Mouse (Mus musculus) liver, postnatal 0 days (tissue): ENCODE data around the gene 1700056E22Rik. TPM values are rescaled to one million over a fixed set of nuclear protein-coding genes. Genes with fewer than 3 reads are reported as not detected.

Experiments used
- ATAC-seq: fragments of 200-750 bp; cut with Nextera tagmentation; 2 replicates; pipeline ENCODE4 v1.8.0; 2017; ENCODE audit warnings: mild to moderate bottlenecking, moderate library complexity
- DNase-seq: peaks from one replicate; pipeline ENCODE4 v3.0.0-alpha.2; 2016
- H3K27ac ChIP-seq: fragments of 300-500 bp; sonication (generic); 2 replicates; pipeline ENCODE4 v1.5.1; 2014; ENCODE audit warnings: antibody characterized with exemption, moderate library complexity, mild to moderate bottlenecking, low read depth
- H3K27me3 ChIP-seq: fragments of 300-500 bp; sonication (generic); 2 replicates; pipeline ENCODE4 v1.6.1; 2014; ENCODE audit warnings: low read length, control low read depth, mixed read lengths; ENCODE audit not compliant: insufficient read depth
- H3K36me3 ChIP-seq: fragments of 300-500 bp; sonication (generic); replicated peaks from 2 replicates; pipeline ENCODE4 v1.6.1; 2014; ENCODE audit warnings: mild to moderate bottlenecking, control low read depth, low read length, moderate library complexity, mixed read lengths; ENCODE audit not compliant: insufficient read depth
- H3K4me1 ChIP-seq: fragments of 300-500 bp; sonication (generic); 2 replicates; pipeline ENCODE4 v1.6.1; 2014; ENCODE audit warnings: antibody characterized with exemption, mild to moderate bottlenecking, control low read depth; ENCODE audit not compliant: insufficient read depth
- H3K4me2 ChIP-seq: fragments of 300-500 bp; sonication (generic); 2 replicates; pipeline ENCODE4 v1.6.1; 2014; ENCODE audit warnings: low read depth, mild to moderate bottlenecking, low read length, moderate library complexity, mixed read lengths
- H3K4me3 ChIP-seq: fragments of 300-500 bp; sonication (generic); 2 replicates; pipeline ENCODE4 v1.5.1; 2014; ENCODE audit warnings: low read depth, low read length
- H3K9ac ChIP-seq: fragments of 300-500 bp; sonication (generic); replicated peaks from 2 replicates; pipeline ENCODE4 v1.6.1; 2014; ENCODE audit warnings: mild to moderate bottlenecking, moderate library complexity
- H3K9me3 ChIP-seq: fragments of 300-500 bp; sonication (generic); 2 replicates; pipeline ENCODE4 v1.6.1; 2016; ENCODE audit warnings: mild to moderate bottlenecking, control low read depth, low read length, mixed read lengths
- CTCF ChIP-seq: sonication (generic); IDR thresholded peaks from 2 replicates; pipeline ENCODE4 v1.5.1; 2016; ENCODE audit warnings: antibody characterized with exemption, low read depth
- EP300 ChIP-seq: IDR thresholded peaks from 2 replicates; pipeline ENCODE4 v1.6.1; 2016; ENCODE audit warnings: antibody characterized with exemption, low read depth, mild to moderate bottlenecking
- WGBS: fragments of 180-500 bp; shearing (Covaris S2); extraction: QIAGEN DNeasy Blood & Tissue Kit; methylation state at CpG from one replicate; pipeline ENCODE4 v1.1.7; 2014; ENCODE audit not compliant: insufficient replicate concordance; 5-methylcytosine and 5-hydroxymethylcytosine counted together
- polyA plus RNA-seq: library from polyadenylated mRNA; unstranded; fragments of >200 nt; fragmentation: Nextera tagmentation; extraction: Ambion mirVana; gene quantifications from 2 replicates; pipeline ENCODE4 v1.2.1, GENCODE M21; 2015

The 1700056E22Rik gene
- polyA plus RNA-seq, 1 experiment from 2014 or later: 2.4 TPM

DNA sequence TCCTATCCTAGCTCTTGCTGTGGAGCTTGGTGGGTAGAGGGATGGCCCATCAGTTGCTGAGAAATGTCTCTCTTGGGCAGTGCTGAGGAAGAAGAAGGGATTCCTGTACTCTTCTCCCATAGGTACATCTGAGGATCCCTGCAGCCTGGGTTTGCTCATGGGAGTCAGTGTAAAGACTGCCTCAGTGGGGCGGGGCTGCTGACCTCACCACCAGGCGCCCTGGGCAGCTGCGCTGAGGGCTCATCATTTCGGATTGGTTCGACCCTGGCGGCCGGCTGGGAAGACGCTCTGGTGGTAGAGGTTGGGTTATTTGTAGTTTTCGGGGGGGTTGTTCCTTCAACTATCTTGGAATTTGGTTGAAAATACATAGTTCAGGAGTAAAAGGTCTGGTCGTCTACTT lies 5.2 kb upstream of the 1700056E22Rik start:
- ATAC-seq (no peak), DNase-seq (no peak)
- H3K36me3 ChIP-seq: no peaks in the 10 kb centered on the region; the same call in 1 of the 2 replicates
- 82% methylated on average over 10 of the region's 10 CpGs for WGBS
- no peaks in the 10 kb centered on the region for H3K27me3 ChIP-seq
- no peak overlapping the region for H3K4me2 ChIP-seq
- no peak overlapping the region for H3K27ac ChIP-seq
- no peak overlapping the region for H3K9ac ChIP-seq
- no peak overlapping the region for H3K4me3 ChIP-seq
- TF ChIP-seq EP300 (no peak), CTCF (no peak)
- H3K4me1 ChIP-seq: peaks cover 9% of the 10 kb centered on the region
- no peaks in the 10 kb centered on the region for H3K9me3 ChIP-seq

DNA sequence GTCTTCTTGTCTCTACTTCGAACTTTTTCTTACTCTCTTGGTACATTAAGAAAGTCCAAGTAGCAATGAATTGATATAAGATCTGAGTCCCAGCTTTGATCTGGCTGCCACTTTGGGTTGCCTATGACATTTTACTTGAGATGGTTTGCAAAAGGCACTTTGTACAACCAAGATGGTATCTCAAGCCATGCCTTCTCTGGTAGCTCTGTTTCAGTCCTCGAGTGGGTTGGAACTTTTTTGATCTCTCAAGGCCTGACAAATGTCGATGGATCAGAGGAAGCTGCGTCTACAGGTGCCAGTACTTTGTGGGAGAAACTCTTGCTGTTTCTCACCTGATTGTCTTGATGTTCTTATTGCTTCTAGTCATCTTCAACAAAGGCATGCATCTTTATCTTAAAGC lies 3.7 kb upstream of the 1700056E22Rik start:
- H3K9ac ChIP-seq: no peak overlapping the region
- no peaks in the 10 kb centered on the region; the same call in 1 of the 2 replicates for H3K36me3 ChIP-seq
- H3K9me3 ChIP-seq: no peaks in the 10 kb centered on the region
- 83% methylated on average over 4 of the region's 4 CpGs for WGBS
- H3K4me3 ChIP-seq: no peak overlapping the region
- no peaks in the 10 kb centered on the region for H3K27me3 ChIP-seq
- no peak for ATAC-seq
- H3K27ac ChIP-seq: no peak overlapping the region
- no peak for TF ChIP-seq EP300
- TF ChIP-seq CTCF: no peak
- peaks cover 12% of the 10 kb centered on the region for H3K4me1 ChIP-seq
- no peak overlapping the region for H3K4me2 ChIP-seq
- no peak for DNase-seq

DNA sequence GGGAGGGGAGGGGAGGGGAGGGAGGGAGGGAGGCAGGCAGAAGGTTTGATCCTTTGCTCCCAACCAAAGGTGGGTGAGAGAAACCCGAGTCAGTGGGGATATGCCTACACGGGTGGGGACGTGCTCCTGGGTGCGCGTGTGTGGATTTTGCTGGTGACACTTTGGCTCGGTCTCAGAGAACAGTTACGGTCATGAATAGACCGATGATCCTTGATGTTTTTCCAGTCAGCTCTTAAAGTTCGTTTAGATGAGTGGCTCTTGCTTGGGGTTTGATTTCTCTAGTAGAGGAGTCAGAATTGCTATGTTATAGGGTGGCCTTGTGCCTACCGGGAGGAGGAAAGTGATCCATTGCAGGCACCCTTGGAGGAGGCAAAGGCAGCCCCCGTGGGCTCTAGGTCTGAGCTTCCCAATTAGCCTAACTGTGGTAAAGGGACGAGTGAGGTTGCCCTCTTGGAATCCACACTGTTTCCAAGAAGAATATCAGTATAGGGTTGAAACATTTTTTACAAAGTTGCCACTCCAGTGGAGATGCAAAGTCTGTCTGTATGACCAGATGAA lies 1.3 kb upstream of the 1700056E22Rik start:
- peaks cover 2% of the 10 kb centered on the region; the same call in 1 of the 2 replicates for H3K27me3 ChIP-seq
- no peak for DNase-seq
- H3K4me1 ChIP-seq: peaks cover 14% of the 10 kb centered on the region
- H3K9me3 ChIP-seq: no peaks in the 10 kb centered on the region
- peak overlapping the region; percentile 99 for H3K4me2 ChIP-seq
- H3K36me3 ChIP-seq: no peaks in the 10 kb centered on the region; the same call in 1 of the 2 replicates
- ATAC-seq: no peak
- 18% methylated on average over 12 of the region's 12 CpGs for WGBS
- peak overlapping the region; percentile 85 for H3K4me3 ChIP-seq
- TF ChIP-seq EP300 (no peak), CTCF (no peak)
- peak overlapping the region; percentile 63 for H3K9ac ChIP-seq
- no peak overlapping the region for H3K27ac ChIP-seq

DNA sequence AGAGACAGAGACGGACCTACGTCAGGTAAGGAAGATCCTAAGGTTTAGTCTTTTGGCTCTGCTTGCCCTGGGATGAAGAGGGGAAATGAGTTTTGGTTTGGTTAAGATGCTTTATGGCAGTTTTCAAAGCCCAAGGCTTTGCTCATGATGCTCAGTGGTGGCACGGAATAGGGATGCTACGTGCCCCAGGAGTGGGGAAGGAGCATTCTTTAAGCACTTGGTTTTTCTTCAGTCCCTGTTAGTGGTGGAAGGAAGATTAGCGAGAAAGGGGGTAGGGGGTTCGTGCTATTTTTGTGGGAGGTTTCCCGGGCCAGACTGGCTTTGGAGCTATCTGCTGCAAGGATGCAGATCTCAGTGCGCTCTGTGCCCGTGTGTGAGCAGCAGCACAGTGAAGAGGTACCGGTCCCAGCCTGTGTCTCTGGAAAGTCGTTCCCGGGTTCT lies 660 bp upstream of the 1700056E22Rik start:
- Histone ChIP-seq H3K9me3 (no peaks in the 10 kb centered on the region), H3K4me2 (peak overlapping the region; percentile 99), H3K9ac (peak overlapping the region; percentile 58), H3K27me3 (peaks cover 2% of the 10 kb centered on the region; the same call in 1 of the 2 replicates), H3K36me3 (no peaks in the 10 kb centered on the region; the same call in 1 of the 2 replicates), H3K27ac (0 out of 2 replicates have a peak overlapping the region, but pooled peaks have one; percentile 35), H3K4me1 (peaks cover 14% of the 10 kb centered on the region), H3K4me3 (peak overlapping the region; percentile 85)
- DNase-seq (peak; percentile 29), ATAC-seq (no peak)
- WGBS: under 1% methylated on average over 12 of the region's 12 CpGs
- TF ChIP-seq CTCF: no peak
- TF ChIP-seq EP300: no peak

DNA sequence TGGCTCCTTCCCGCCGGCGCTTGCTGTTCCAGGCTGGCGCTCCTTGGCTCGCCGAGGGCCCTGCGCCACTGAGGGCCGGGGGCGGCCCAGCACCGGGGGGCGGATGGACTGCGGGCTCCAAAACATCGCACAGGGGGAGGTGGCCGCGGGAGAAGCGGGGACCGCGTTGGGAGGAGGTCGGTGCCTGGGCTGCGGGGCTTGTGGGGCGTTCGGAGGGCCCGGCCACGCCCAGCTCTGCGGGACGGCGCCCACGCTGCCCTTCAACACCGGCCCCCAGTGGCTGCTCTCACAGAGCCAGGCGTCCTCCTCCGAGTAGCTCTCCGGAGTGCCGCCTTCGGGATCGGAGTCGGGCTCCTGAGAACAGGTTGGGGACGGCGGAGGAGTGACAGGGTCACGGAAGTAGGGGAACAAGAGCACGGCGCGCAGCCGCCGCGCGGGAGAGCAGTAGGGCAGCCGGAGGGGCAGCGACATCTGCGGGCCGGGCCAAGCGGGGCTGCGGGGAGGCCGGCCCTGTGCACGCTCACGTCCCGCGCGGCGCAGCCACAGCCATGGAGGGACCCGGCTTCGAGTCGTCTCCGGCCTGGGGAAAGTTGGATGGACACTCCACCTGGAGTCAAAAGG lies 601 bp downstream of the 1700056E22Rik start:
- H3K4me3 ChIP-seq: peak overlapping the region; percentile 85
- peak overlapping the region; percentile 98 for H3K27ac ChIP-seq
- H3K27me3 ChIP-seq: peaks cover 2% of the 10 kb centered on the region; the same call in 1 of the 2 replicates
- H3K9me3 ChIP-seq: no peaks in the 10 kb centered on the region
- TF ChIP-seq EP300 (no peak), CTCF (peak; percentile 57)
- ATAC-seq (peak; percentile 71), DNase-seq (peak; percentile 81)
- under 1% methylated on average over 63 of the region's 63 CpGs for WGBS
- H3K36me3 ChIP-seq: no peaks in the 10 kb centered on the region; the same call in 1 of the 2 replicates
- H3K9ac ChIP-seq: peak overlapping the region; percentile 96
- H3K4me2 ChIP-seq: peak overlapping the region; percentile 99
- H3K4me1 ChIP-seq: peaks cover 14% of the 10 kb centered on the region

DNA sequence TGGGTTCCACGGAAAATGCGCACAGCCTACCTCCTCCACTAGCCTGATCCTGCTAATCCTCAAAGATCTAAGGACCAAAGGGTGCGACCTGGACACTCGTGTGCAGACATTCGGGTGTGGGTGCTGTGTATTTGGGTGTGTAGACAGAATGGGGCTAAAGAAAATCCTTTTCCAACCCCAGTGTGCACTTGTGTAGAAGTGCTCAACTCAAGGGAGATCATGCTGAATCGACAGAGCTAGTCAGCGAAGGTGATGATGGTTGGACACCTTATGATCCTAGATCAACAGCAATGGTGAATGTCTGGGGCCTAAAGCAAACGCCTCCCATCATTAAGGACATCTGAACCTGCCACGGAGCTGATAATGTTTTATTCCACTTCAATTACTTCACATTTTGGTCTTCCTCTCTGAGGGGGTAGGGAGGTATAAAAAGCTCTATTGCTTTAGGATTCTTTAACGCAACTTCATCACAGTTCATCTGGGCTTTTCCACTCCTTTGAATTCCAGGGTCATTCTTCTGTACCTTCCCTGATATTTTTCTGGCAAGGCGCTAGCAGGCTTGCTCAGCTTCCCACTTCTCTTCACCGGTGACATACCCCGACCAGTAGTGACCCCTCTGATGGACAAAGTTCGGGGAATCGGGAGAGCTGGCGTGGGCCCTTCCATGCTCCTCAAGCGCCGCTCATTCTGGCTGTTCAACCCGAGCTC lies 1.3 kb downstream of the 1700056E22Rik start:
- ATAC-seq: no peak
- WGBS: 32% methylated on average over 19 of the region's 19 CpGs
- H3K4me2 ChIP-seq: peak overlapping the region; percentile 99
- H3K9me3 ChIP-seq: no peaks in the 10 kb centered on the region
- H3K36me3 ChIP-seq: no peaks in the 10 kb centered on the region; the same call in 1 of the 2 replicates
- H3K4me1 ChIP-seq: peaks cover 14% of the 10 kb centered on the region
- H3K27me3 ChIP-seq: peaks cover 2% of the 10 kb centered on the region; the same call in 1 of the 2 replicates
- H3K9ac ChIP-seq: peak overlapping the region; percentile 96
- DNase-seq: no peak
- no peak for TF ChIP-seq CTCF
- no peak for TF ChIP-seq EP300
- peak overlapping the region; percentile 85 for H3K4me3 ChIP-seq
- peak overlapping the region; percentile 98 for H3K27ac ChIP-seq
